Mouse (Mus musculus) intestine, postnatal 0 days (tissue): ENCODE measurements around the gene Pex11a. TPM values are rescaled to one million over a fixed set of nuclear protein-coding genes. Genes with fewer than 3 reads are reported as not detected.
A peak's percentile ranks its signal among the peaks of the same experiment; 100 is the strongest.

Source experiments
- ATAC-seq: fragments of 200-750 bp; cut with Nextera tagmentation; 2 replicates; pipeline ENCODE4 v1.8.0; 2017; ENCODE audit warnings: mild to moderate bottlenecking, moderate TSS enrichment, moderate library complexity
- H3K27ac ChIP-seq: fragments of 300-500 bp; sonication (generic); 2 replicates; pipeline ENCODE4 v1.5.1; 2014; ENCODE audit warnings: mild to moderate bottlenecking, low read depth, low read length, moderate library complexity
- H3K27me3 ChIP-seq: fragments of 300-500 bp; sonication (generic); replicated peaks from 2 replicates; pipeline ENCODE4 v1.6.1; 2014; ENCODE audit warnings: low read length, mixed read lengths; ENCODE audit not compliant: control insufficient read depth, insufficient read depth
- H3K36me3 ChIP-seq: fragments of 300-500 bp; sonication (generic); 2 replicates; pipeline ENCODE4 v1.6.1; 2014; ENCODE audit warnings: mild to moderate bottlenecking, moderate library complexity; ENCODE audit not compliant: control insufficient read depth, insufficient read depth
- H3K4me1 ChIP-seq: fragments of 300-500 bp; sonication (generic); replicated peaks from 2 replicates; pipeline ENCODE4 v1.6.1; 2014; ENCODE audit warnings: antibody characterized with exemption, low read length, mixed read lengths; ENCODE audit not compliant: control insufficient read depth, insufficient read depth
- H3K4me2 ChIP-seq: fragments of 300-500 bp; sonication (generic); replicated peaks from 2 replicates; pipeline ENCODE4 v1.6.1; 2014; ENCODE audit warnings: low read depth, mild to moderate bottlenecking, moderate library complexity
- H3K4me3 ChIP-seq: fragments of 300-500 bp; sonication (generic); 2 replicates; pipeline ENCODE4 v1.5.1; 2014; ENCODE audit warnings: low read depth, low read length
- H3K9ac ChIP-seq: fragments of 300-500 bp; sonication (generic); 2 replicates; pipeline ENCODE4 v1.6.1; 2014; ENCODE audit warnings: mild to moderate bottlenecking, low read depth, low read length
- H3K9me3 ChIP-seq: fragments of 300-500 bp; sonication (generic); 2 replicates; pipeline ENCODE4 v1.6.1; 2016; ENCODE audit warnings: mixed run types; ENCODE audit not compliant: control insufficient read depth
- CTCF ChIP-seq: sonication (generic); IDR thresholded peaks from 2 replicates; pipeline ENCODE4 v1.5.1; 2016; ENCODE audit warnings: low read depth, mild to moderate bottlenecking, control low read depth, antibody characterized with exemption, moderate library complexity
- WGBS: fragments of 180-500 bp; shearing (Covaris S2); extraction: QIAGEN DNeasy Blood & Tissue Kit; methylation state at CpG from one replicate; pipeline ENCODE4 v1.1.7; 2014; 5-methylcytosine and 5-hydroxymethylcytosine counted together
- polyA plus RNA-seq: library from polyadenylated mRNA; unstranded; fragments of >200 nt; fragmentation: Nextera tagmentation; extraction: Ambion mirVana; gene quantifications from 2 replicates; pipeline ENCODE4 v1.2.1, GENCODE M21; 2015

The Pex11a gene
- polyA plus RNA-seq, 1 experiment from 2014 or later, result 23.3 TPM

DNA sequence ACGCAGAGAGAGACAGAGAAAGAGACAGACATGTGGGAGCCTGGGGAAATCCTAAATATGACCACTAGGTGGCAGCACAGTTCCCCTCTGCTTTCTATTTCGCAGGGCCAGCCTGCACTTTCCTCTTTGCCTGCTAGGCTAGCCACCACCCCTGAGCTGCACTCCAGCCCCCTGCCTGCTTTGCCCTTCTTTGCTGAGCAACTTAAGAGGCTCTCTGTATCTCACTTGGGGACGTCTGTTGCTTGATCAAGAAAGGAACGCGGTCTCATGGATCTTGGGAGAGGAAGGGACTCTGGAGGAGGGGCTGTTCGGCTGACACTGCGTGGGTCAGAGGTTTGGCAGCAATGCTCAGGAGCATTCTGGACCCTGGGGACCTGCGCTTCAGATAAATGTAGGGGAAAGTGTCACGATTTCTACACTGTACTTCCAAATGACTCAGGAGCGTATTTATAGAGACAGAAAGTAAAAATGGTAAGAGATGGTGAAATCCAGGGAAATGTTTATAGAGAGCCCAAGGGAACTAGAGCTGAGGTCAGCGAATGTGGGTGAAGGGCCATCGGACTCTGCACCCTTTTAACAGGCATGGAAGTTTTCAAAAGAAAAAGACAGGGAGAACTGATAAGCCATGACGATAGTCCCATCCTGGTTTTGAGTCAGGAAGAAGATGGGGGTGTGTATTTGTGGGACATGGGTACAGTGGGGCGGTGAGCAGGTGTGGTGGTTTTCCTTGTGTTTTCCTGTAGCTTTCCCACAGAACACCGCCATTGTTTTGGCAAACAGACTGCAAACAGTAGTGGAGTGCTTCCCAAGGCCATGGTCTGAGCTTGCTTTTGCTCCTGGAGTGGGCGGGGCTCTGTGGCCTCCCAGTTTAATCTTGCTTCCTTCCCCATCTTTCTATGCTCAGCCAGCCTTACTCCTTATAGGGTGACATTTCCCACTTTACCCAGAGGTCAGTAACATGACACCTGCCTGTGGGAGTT lies 38.0 kb upstream of the Pex11a start:
- H3K36me3 ChIP-seq, result no peaks in the 10 kb centered on the region
- TF ChIP-seq CTCF, result peak; percentile 98
- peak; percentile 84 for ATAC-seq
- 19% methylated on average over 16 of the region's 16 CpGs for WGBS
- no peaks in the 10 kb centered on the region for H3K4me1 ChIP-seq
- no peaks in the 10 kb centered on the region for H3K27me3 ChIP-seq
- H3K9me3 ChIP-seq, result no peaks in the 10 kb centered on the region
- peak overlapping the region; percentile 82 for H3K27ac ChIP-seq
- peak overlapping the region; percentile 35 for H3K4me3 ChIP-seq
- H3K9ac ChIP-seq, result 0 out of 2 replicates have a peak overlapping the region, but pooled peaks have one; percentile 40
- H3K4me2 ChIP-seq, result peak overlapping the region; percentile 75

GRCm38 (mm10) chr7:79771561-79772512 lies 28.9 kb upstream of the Pex11a start:
- H3K9me3 ChIP-seq, result no peaks in the 10 kb centered on the region
- no peak overlapping the region for H3K27ac ChIP-seq
- H3K27me3 ChIP-seq, result no peaks in the 10 kb centered on the region
- WGBS, result 53% methylated on average over 15 of the region's 15 CpGs
- no peak overlapping the region for H3K4me3 ChIP-seq
- no peak overlapping the region for H3K9ac ChIP-seq
- 0 out of 2 replicates have a peak, but pooled peaks have one; percentile 19 for ATAC-seq
- H3K36me3 ChIP-seq, result no peaks in the 10 kb centered on the region
- TF ChIP-seq CTCF, result no peak
- no peak overlapping the region for H3K4me2 ChIP-seq
- H3K4me1 ChIP-seq, result no peaks in the 10 kb centered on the region

- ATAC-seq, result no peak
- WGBS, result 86% methylated on average over 3 of the region's 3 CpGs
- no peak overlapping the region for H3K4me2 ChIP-seq
- no peaks in the 10 kb centered on the region for H3K9me3 ChIP-seq
- no peaks in the 10 kb centered on the region for H3K27me3 ChIP-seq
- no peak overlapping the region for H3K9ac ChIP-seq
- no peaks in the 10 kb centered on the region for H3K36me3 ChIP-seq
- H3K4me3 ChIP-seq, result no peak overlapping the region
- no peaks in the 10 kb centered on the region for H3K4me1 ChIP-seq
- H3K27ac ChIP-seq, result no peak overlapping the region
- no peak for TF ChIP-seq CTCF
Observed at GRCm38 (mm10) chr7:79769664-79770063, 26.7 kb upstream of the Pex11a start.

DNA sequence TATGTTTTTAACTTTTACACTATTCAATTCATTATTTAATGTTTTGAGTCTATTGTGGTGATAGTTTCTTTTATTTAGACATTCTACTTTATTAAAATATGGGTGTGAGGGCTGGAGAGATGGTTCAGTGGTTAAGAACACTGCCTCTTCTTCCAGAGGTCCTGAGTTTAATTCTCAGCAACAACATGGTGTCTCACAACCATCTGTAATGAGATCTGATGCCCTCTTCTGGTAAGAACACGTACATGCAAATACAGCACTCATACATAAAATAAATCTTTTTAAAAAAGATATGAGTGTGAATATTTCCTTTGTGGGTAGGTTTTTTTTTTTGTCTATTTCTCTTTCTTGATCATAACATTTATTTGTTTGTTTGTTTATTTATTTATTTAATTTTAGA lies 23.1 kb upstream of the Pex11a start:
- TF ChIP-seq CTCF, result peak; percentile 32; the same call in 1 of the 2 replicates
- no peaks in the 10 kb centered on the region for H3K9me3 ChIP-seq
- no peaks in the 10 kb centered on the region for H3K4me1 ChIP-seq
- H3K36me3 ChIP-seq, result no peaks in the 10 kb centered on the region
- 47% methylated on average over 1 of the region's 1 CpGs for WGBS
- H3K27me3 ChIP-seq, result no peaks in the 10 kb centered on the region
- H3K27ac ChIP-seq, result no peak overlapping the region
- H3K4me2 ChIP-seq, result no peak overlapping the region
- H3K4me3 ChIP-seq, result no peak overlapping the region
- no peak for ATAC-seq
- H3K9ac ChIP-seq, result no peak overlapping the region

DNA sequence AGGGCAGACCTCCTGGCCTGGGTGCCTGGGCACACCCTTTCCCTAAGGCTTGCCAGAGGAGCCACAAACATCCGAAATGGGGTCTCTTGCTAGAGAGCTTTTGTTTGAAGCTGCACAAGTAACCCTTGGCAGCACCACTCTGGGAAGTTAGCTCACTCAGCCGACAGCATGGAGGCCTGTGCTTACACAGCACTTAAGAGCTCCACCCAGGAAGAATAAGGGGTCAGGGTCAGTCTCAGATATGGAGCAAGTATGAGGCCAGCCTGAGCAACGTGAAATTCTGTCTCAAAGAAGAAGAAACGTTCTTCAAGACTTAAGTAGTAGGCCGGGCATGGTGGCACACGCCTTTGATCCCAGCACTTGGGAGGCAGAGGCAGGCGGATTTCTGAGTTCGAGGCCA lies 19.2 kb upstream of the Pex11a start:
- H3K27me3 ChIP-seq, result no peaks in the 10 kb centered on the region
- H3K27ac ChIP-seq, result no peak overlapping the region
- ATAC-seq, result no peak
- H3K4me2 ChIP-seq, result no peak overlapping the region
- H3K9me3 ChIP-seq, result no peaks in the 10 kb centered on the region
- no peaks in the 10 kb centered on the region for H3K36me3 ChIP-seq
- no peak for TF ChIP-seq CTCF
- H3K4me3 ChIP-seq, result no peak overlapping the region
- H3K9ac ChIP-seq, result no peak overlapping the region
- no peaks in the 10 kb centered on the region for H3K4me1 ChIP-seq
- WGBS, result 60% methylated on average over 8 of the region's 8 CpGs
